Mouse (Mus musculus) ES-Bruce4 (cell line): ENCODE data around the gene Gm38431. TPM values are rescaled to one million over a fixed set of nuclear protein-coding genes. Genes with fewer than 3 reads are reported as not detected.

Experiments used
- H3K27ac ChIP-seq: 2 replicates; pipeline ENCODE4 v1.5.1; 2012; ENCODE audit warnings: low read length, inconsistent platforms; ENCODE audit not compliant: insufficient read depth
- H3K27me3 ChIP-seq: 2 replicates; pipeline ENCODE4 v1.6.1; 2012; ENCODE audit warnings: mild to moderate bottlenecking, low read length, inconsistent platforms; ENCODE audit not compliant: control insufficient read depth, poor library complexity, insufficient read depth, severe bottlenecking
- H3K36me3 ChIP-seq: 2 replicates; pipeline ENCODE4 v1.6.1; 2012; ENCODE audit warnings: inconsistent platforms, mild to moderate bottlenecking, low read length, moderate library complexity; ENCODE audit not compliant: control insufficient read depth, poor library complexity, insufficient read depth, severe bottlenecking
- H3K4me1 ChIP-seq: one replicate; pipeline ENCODE4 v1.8.1; 2011; ENCODE audit warnings: low read length; ENCODE audit not compliant: control insufficient read depth, insufficient read depth
- H3K4me3 ChIP-seq: 2 replicates; pipeline ENCODE4 v1.5.1; 2011; ENCODE audit warnings: low read depth, mild to moderate bottlenecking, low read length
- H3K9ac ChIP-seq: 2 replicates; pipeline ENCODE4 v1.6.1; 2012; ENCODE audit warnings: low read depth, mild to moderate bottlenecking, inconsistent platforms; ENCODE audit not compliant: poor library complexity, severe bottlenecking
- H3K9me3 ChIP-seq: replicated peaks from 2 replicates; pipeline ENCODE4 v1.6.1; 2012; ENCODE audit warnings: mild to moderate bottlenecking, low read length, inconsistent platforms; ENCODE audit not compliant: control insufficient read depth, poor library complexity, insufficient read depth, severe bottlenecking
- CTCF ChIP-seq: IDR thresholded peaks from one replicate; pipeline ENCODE4 v1.8.1; 2011; ENCODE audit warnings: low read depth, low read length
- EP300 ChIP-seq: IDR thresholded peaks from 2 replicates; pipeline ENCODE4 v1.6.1; 2011; ENCODE audit warnings: low read depth, low read length; ENCODE audit not compliant: insufficient read depth
- POLR2A ChIP-seq: IDR thresholded peaks from one replicate; pipeline ENCODE4 v1.8.1; 2011; ENCODE audit warnings: low read length; ENCODE audit not compliant: insufficient read depth
- polyA plus RNA-seq: library from polyadenylated mRNA; stranded (reverse); fragments of >200 nt; gene quantifications from 2 replicates; pipeline ENCODE4 v1.2.4, GENCODE M21; 2011; ENCODE audit warnings: low read depth; ENCODE audit not compliant: missing spikeins, insufficient read depth, insufficient read length

The Gm38431 gene
- polyA plus RNA-seq, 1 experiment, result 4.7 TPM

DNA sequence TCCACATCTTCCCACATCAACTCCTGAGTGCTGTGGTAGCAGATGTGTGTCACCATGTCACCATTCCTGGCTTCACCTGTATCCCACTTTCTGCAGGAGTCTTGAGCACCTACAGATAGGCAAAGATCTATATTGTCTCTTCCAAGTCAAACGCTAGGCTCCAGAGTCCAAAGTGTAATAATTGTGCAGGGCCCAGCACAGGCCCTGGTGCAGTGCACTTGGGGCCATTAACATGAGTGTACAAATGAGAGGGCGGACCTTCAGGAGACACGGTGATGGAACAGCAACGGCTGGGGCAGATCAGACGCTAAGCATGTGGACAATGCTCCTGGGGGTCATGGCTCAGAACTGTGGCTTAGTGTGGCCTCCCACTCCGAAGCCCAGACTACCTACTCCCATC is 22.0 kb upstream of the Gm38431 start:
- H3K36me3 ChIP-seq, result no peaks in the 10 kb centered on the region
- no peak overlapping the region for H3K9ac ChIP-seq
- TF ChIP-seq POLR2A (no peak), CTCF (no peak), EP300 (no peak)
- H3K9me3 ChIP-seq, result no peaks in the 10 kb centered on the region
- H3K4me3 ChIP-seq, result no peak overlapping the region
- H3K27ac ChIP-seq, result no peak overlapping the region
- H3K27me3 ChIP-seq, result no peaks in the 10 kb centered on the region
- no peaks in the 10 kb centered on the region for H3K4me1 ChIP-seq

GRCm38 (mm10) chr9:21107607-21108237 is 15.9 kb upstream of the Gm38431 start:
- no peak for TF ChIP-seq EP300
- TF ChIP-seq POLR2A, result no peak
- TF ChIP-seq CTCF, result no peak
- Histone ChIP-seq H3K36me3 (no peaks in the 10 kb centered on the region), H3K9ac (no peak overlapping the region), H3K4me3 (no peak overlapping the region), H3K9me3 (no peaks in the 10 kb centered on the region), H3K27me3 (no peaks in the 10 kb centered on the region), H3K4me1 (no peaks in the 10 kb centered on the region), H3K27ac (no peak overlapping the region)

DNA sequence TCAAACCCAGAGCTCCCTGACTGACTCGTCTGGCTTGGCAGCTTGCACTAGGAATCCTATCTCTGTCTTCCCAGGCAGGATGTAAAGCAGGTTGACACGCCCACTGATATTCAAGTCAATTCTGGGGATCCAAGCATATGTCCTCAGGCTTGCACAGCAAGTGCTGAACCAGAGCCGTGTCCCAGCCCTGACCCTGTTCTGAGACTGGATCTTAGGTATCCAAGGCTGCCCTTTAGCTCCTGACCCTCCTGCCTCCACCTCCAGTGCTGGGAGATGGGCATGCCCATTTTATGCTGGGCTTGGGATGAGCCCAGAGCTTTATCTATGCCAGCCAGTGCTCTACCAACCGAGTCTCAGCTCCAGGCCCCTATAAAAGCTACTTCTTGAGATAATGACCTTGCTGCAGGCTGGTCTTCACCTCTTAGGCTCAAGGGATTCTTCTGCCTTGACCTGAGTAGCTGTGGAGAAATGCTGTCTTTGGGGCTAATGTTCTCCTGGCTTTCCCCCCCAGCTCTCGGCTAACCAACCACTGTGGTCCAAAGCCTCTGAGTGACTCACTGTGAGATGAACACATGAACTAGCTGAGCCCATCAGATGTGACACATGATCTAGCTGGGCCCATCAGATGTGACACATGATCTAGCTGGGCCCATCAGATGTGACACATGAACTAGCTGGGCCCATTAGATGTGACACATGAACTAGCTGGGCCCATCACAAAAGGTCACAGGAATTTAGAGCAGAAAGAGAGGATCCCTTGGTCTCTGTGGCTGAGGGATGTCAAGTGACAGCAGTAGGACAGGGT is 14.2 kb upstream of the Gm38431 start:
- TF ChIP-seq CTCF (no peak), EP300 (no peak), POLR2A (no peak)
- H3K27me3 ChIP-seq, result no peaks in the 10 kb centered on the region
- no peak overlapping the region for H3K4me3 ChIP-seq
- H3K36me3 ChIP-seq, result no peaks in the 10 kb centered on the region
- H3K9me3 ChIP-seq, result no peaks in the 10 kb centered on the region
- H3K27ac ChIP-seq, result no peak overlapping the region
- H3K9ac ChIP-seq, result no peak overlapping the region
- no peaks in the 10 kb centered on the region for H3K4me1 ChIP-seq

- Histone ChIP-seq H3K27me3 (no peaks in the 10 kb centered on the region), H3K27ac (no peak overlapping the region), H3K4me3 (no peak overlapping the region), H3K9ac (no peak overlapping the region), H3K9me3 (no peaks in the 10 kb centered on the region), H3K4me1 (no peaks in the 10 kb centered on the region), H3K36me3 (no peaks in the 10 kb centered on the region)
- TF ChIP-seq POLR2A (no peak), CTCF (no peak), EP300 (no peak)
Measured at GRCm38 (mm10) chr9:21104814-21105213, 13.0 kb upstream of the Gm38431 start.

DNA sequence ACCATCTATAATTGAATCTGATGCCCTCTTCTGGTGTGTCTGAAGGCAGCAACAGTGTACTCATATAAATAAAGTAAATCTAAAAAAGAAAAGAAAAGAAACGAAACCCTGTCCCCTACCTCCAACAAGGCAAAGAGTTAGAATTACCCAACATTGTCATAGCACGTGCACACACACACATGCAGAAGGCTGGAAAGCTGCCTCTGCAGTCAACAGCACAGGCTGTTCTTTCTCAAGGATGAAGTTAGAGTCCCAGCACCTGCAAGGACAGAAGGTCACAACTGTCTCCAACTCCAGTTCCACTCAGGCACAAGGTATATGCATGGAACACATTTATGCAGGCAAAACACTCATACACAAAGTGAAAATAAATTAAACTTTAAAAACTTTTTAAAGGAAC is 10.3 kb upstream of the Gm38431 start:
- Histone ChIP-seq H3K9me3 (no peaks in the 10 kb centered on the region), H3K4me1 (no peaks in the 10 kb centered on the region), H3K36me3 (no peaks in the 10 kb centered on the region), H3K9ac (no peak overlapping the region), H3K27ac (no peak overlapping the region), H3K27me3 (no peaks in the 10 kb centered on the region), H3K4me3 (no peak overlapping the region)
- TF ChIP-seq POLR2A (no peak), EP300 (no peak), CTCF (no peak)
